Mouse (Mus musculus) midbrain, embryonic 14.5 days (tissue): Measurements from ENCODE around the gene Ampd1. TPM values are rescaled to one million over a fixed set of nuclear protein-coding genes. Genes with fewer than 3 reads are reported as not detected.

ENCODE experiments used
- ATAC-seq: fragments of 200-750 bp; cut with Nextera tagmentation; 2 replicates; pipeline ENCODE4 v1.8.0; 2017; ENCODE audit warnings: moderate number of reproducible peaks, moderate library complexity; ENCODE audit not compliant: low FRiP score, low TSS enrichment
- DNase-seq: peaks from one replicate; pipeline ENCODE4 v3.0.0-alpha.2; 2015
- H3K27ac ChIP-seq: fragments of 300-500 bp; sonication (generic); replicated peaks from 2 replicates; pipeline ENCODE4 v1.5.1; 2014; ENCODE audit warnings: mild to moderate bottlenecking, low read depth, low read length, moderate library complexity
- H3K27me3 ChIP-seq: fragments of 300-500 bp; sonication (generic); 2 replicates; pipeline ENCODE4 v1.6.1; 2014; ENCODE audit warnings: low read length, control low read depth, mixed read lengths; ENCODE audit not compliant: control insufficient read depth, insufficient read depth
- H3K36me3 ChIP-seq: fragments of 300-500 bp; sonication (generic); 2 replicates; pipeline ENCODE4 v1.6.1; 2014; ENCODE audit warnings: low read length, control low read depth; ENCODE audit not compliant: control insufficient read depth, insufficient read depth
- H3K4me1 ChIP-seq: fragments of 300-500 bp; sonication (generic); 2 replicates; pipeline ENCODE4 v1.6.1; 2014; ENCODE audit warnings: mild to moderate bottlenecking, antibody characterized with exemption, low read length, control low read depth; ENCODE audit not compliant: control insufficient read depth, insufficient read depth
- H3K4me2 ChIP-seq: fragments of 300-500 bp; sonication (generic); 2 replicates; pipeline ENCODE4 v1.6.1; 2014; ENCODE audit warnings: mild to moderate bottlenecking, low read length, moderate library complexity
- H3K4me3 ChIP-seq: fragments of 300-500 bp; sonication (generic); replicated peaks from 2 replicates; pipeline ENCODE4 v1.5.1; 2014; ENCODE audit warnings: low read depth, low read length
- H3K9ac ChIP-seq: fragments of 300-500 bp; sonication (generic); replicated peaks from 2 replicates; pipeline ENCODE4 v1.6.1; 2014; ENCODE audit warnings: mild to moderate bottlenecking, low read length, moderate library complexity
- H3K9me3 ChIP-seq: fragments of 300-500 bp; sonication (generic); 2 replicates; pipeline ENCODE4 v1.6.1; 2016; ENCODE audit warnings: low read length, control low read depth, mixed read lengths; ENCODE audit not compliant: control insufficient read depth
- whole genome bisulfite sequencing: fragments of 180-500 bp; shearing (Covaris S2); extraction: QIAGEN DNeasy Blood & Tissue Kit; methylation state at CpG from one replicate; pipeline ENCODE4 v1.1.7; 2014; 5-methylcytosine and 5-hydroxymethylcytosine counted together
- polyA plus RNA-seq: library from polyadenylated mRNA; unstranded; fragments of >200 nt; fragmentation: Nextera tagmentation; extraction: Ambion mirVana; gene quantifications from 2 replicates; pipeline ENCODE4 v1.2.1, GENCODE M21; 2014

The Ampd1 gene
- polyA plus RNA-seq, 1 experiment from 2014 or later: not detected

- H3K4me3 ChIP-seq: no peak overlapping the region
- no peaks in the 10 kb centered on the region for H3K27me3 ChIP-seq
- no peak overlapping the region for H3K27ac ChIP-seq
- H3K36me3 ChIP-seq: peaks cover 45% of the 10 kb centered on the region
- DNase-seq (no peak), ATAC-seq (no peak)
- H3K4me1 ChIP-seq: no peaks in the 10 kb centered on the region
- no peaks in the 10 kb centered on the region for H3K9me3 ChIP-seq
- 94% methylated on average over 6 of the region's 6 CpGs for WGBS
- H3K4me2 ChIP-seq: no peak overlapping the region
- H3K9ac ChIP-seq: no peak overlapping the region
Observed at GRCm38 (mm10) chr3:103068971-103069370, 4.8 kb upstream of the Ampd1 start.

- no peaks in the 10 kb centered on the region for H3K9me3 ChIP-seq
- H3K9ac ChIP-seq: no peak overlapping the region
- no peak overlapping the region for H3K4me2 ChIP-seq
- no peaks in the 10 kb centered on the region for H3K4me1 ChIP-seq
- no peak overlapping the region for H3K4me3 ChIP-seq
- DNase-seq: no peak
- no peak for ATAC-seq
- 86% methylated on average over 9 of the region's 9 CpGs for WGBS
- no peaks in the 10 kb centered on the region for H3K36me3 ChIP-seq
- no peaks in the 10 kb centered on the region for H3K27me3 ChIP-seq
- no peak overlapping the region for H3K27ac ChIP-seq
Observed at GRCm38 (mm10) chr3:103075871-103076270, 2.1 kb downstream of the Ampd1 start.

- WGBS: 93% methylated on average over 9 of the region's 9 CpGs
- Histone ChIP-seq H3K36me3 (no peaks in the 10 kb centered on the region), H3K27ac (no peak overlapping the region), H3K4me1 (no peaks in the 10 kb centered on the region), H3K9ac (no peak overlapping the region), H3K27me3 (no peaks in the 10 kb centered on the region), H3K4me3 (no peak overlapping the region), H3K4me2 (no peak overlapping the region), H3K9me3 (no peaks in the 10 kb centered on the region)
- ATAC-seq (no peak), DNase-seq (no peak)
Observed at GRCm38 (mm10) chr3:103076476-103076875, 2.7 kb downstream of the Ampd1 start.

- H3K4me3 ChIP-seq: no peak overlapping the region
Observed at GRCm38 (mm10) chr3:103079301-103079700, 5.5 kb downstream of the Ampd1 start.

GRCm38 (mm10) chr3:103081051-103081450, 7.2 kb downstream of the Ampd1 start:
- Histone ChIP-seq H3K9ac (no peak overlapping the region), H3K27me3 (no peaks in the 10 kb centered on the region), H3K4me3 (no peak overlapping the region), H3K4me1 (no peaks in the 10 kb centered on the region), H3K9me3 (no peaks in the 10 kb centered on the region), H3K4me2 (no peak overlapping the region), H3K27ac (no peak overlapping the region), H3K36me3 (no peaks in the 10 kb centered on the region)
- DNase-seq: no peak
- no peak for ATAC-seq
- 56% methylated on average over 11 of the region's 11 CpGs for WGBS

More at GRCm38 (mm10) chr3:103079301-103079700, 5.5 kb downstream of the Ampd1 start:
- no peaks in the 10 kb centered on the region for H3K36me3 ChIP-seq
- ATAC-seq (no peak), DNase-seq (no peak)
- no peak overlapping the region for H3K4me2 ChIP-seq
- no peaks in the 10 kb centered on the region for H3K9me3 ChIP-seq
- H3K4me1 ChIP-seq: no peaks in the 10 kb centered on the region
- no peak overlapping the region for H3K9ac ChIP-seq
- WGBS: 86% methylated on average over 9 of the region's 9 CpGs
- H3K27me3 ChIP-seq: no peaks in the 10 kb centered on the region
- no peak overlapping the region for H3K27ac ChIP-seq

- ATAC-seq (no peak), DNase-seq (no peak)
- no peaks in the 10 kb centered on the region for H3K36me3 ChIP-seq
- 88% methylated on average over 17 of the region's 17 CpGs for WGBS
- H3K27me3 ChIP-seq: no peaks in the 10 kb centered on the region
- no peak overlapping the region for H3K9ac ChIP-seq
- H3K4me3 ChIP-seq: no peak overlapping the region
- H3K4me2 ChIP-seq: no peak overlapping the region
- no peak overlapping the region for H3K27ac ChIP-seq
- H3K4me1 ChIP-seq: no peaks in the 10 kb centered on the region
- no peaks in the 10 kb centered on the region for H3K9me3 ChIP-seq
Observed at GRCm38 (mm10) chr3:103081861-103082453, 8.1 kb downstream of the Ampd1 start.

- DNase-seq: no peak
- no peaks in the 10 kb centered on the region for H3K36me3 ChIP-seq
- no peak overlapping the region for H3K9ac ChIP-seq
- 94% methylated on average over 5 of the region's 5 CpGs for WGBS
- H3K4me2 ChIP-seq: no peak overlapping the region
- H3K27ac ChIP-seq: no peak overlapping the region
- H3K4me3 ChIP-seq: no peak overlapping the region
- no peak for ATAC-seq
- no peaks in the 10 kb centered on the region for H3K4me1 ChIP-seq
- H3K9me3 ChIP-seq: no peaks in the 10 kb centered on the region
- no peaks in the 10 kb centered on the region for H3K27me3 ChIP-seq
Observed at GRCm38 (mm10) chr3:103082761-103083160, 8.9 kb downstream of the Ampd1 start.

GRCm38 (mm10) chr3:103085986-103086385, 12.2 kb downstream of the Ampd1 start:
- Histone ChIP-seq H3K9me3 (no peaks in the 10 kb centered on the region), H3K36me3 (no peaks in the 10 kb centered on the region), H3K4me3 (no peak overlapping the region), H3K9ac (no peak overlapping the region), H3K27ac (no peak overlapping the region), H3K4me2 (no peak overlapping the region), H3K27me3 (no peaks in the 10 kb centered on the region), H3K4me1 (no peaks in the 10 kb centered on the region)
- WGBS: 85% methylated on average over 3 of the region's 3 CpGs
- DNase-seq: no peak
- ATAC-seq: no peak

- 96% methylated on average over 2 of the region's 2 CpGs for WGBS
- Histone ChIP-seq H3K27me3 (no peaks in the 10 kb centered on the region), H3K36me3 (no peaks in the 10 kb centered on the region), H3K4me1 (no peaks in the 10 kb centered on the region), H3K9ac (no peak overlapping the region), H3K27ac (no peak overlapping the region), H3K4me3 (no peak overlapping the region), H3K9me3 (no peaks in the 10 kb centered on the region), H3K4me2 (no peak overlapping the region)
- DNase-seq (no peak), ATAC-seq (no peak)
Observed at GRCm38 (mm10) chr3:103091753-103092152, 17.9 kb downstream of the Ampd1 start.
